Mouse (Mus musculus) neural tube, embryonic 14.5 days (tissue): Measurements from ENCODE around the gene Mdc1. TPM values are rescaled to one million over a fixed set of nuclear protein-coding genes. Genes with fewer than 3 reads are reported as not detected.
A peak's percentile ranks its signal among the peaks of the same experiment; 100 is the strongest.

Experiments
- ATAC-seq: fragments of 200-750 bp; cut with Nextera tagmentation; 2 replicates; pipeline ENCODE4 v1.8.0; 2017; ENCODE audit warnings: low read depth, mild to moderate bottlenecking, moderate TSS enrichment, moderate library complexity
- H3K27ac ChIP-seq: fragments of 300-500 bp; sonication (generic); 2 replicates; pipeline ENCODE4 v1.5.1; 2014; ENCODE audit warnings: low read depth, mild to moderate bottlenecking, control low read depth, low read length, moderate library complexity, mixed read lengths
- H3K27me3 ChIP-seq: fragments of 300-500 bp; sonication (generic); 2 replicates; pipeline ENCODE4 v1.6.1; 2014; ENCODE audit warnings: low read length; ENCODE audit not compliant: control insufficient read depth, insufficient read depth
- H3K36me3 ChIP-seq: fragments of 300-500 bp; sonication (generic); 2 replicates; pipeline ENCODE4 v1.6.1; 2014; ENCODE audit warnings: low read length, mixed read lengths; ENCODE audit not compliant: control insufficient read depth, insufficient read depth
- H3K4me1 ChIP-seq: fragments of 300-500 bp; sonication (generic); 2 replicates; pipeline ENCODE4 v1.6.1; 2014; ENCODE audit warnings: low read length; ENCODE audit not compliant: control insufficient read depth, insufficient read depth
- H3K4me2 ChIP-seq: fragments of 300-500 bp; sonication (generic); 2 replicates; pipeline ENCODE4 v1.6.1; 2014; ENCODE audit warnings: mild to moderate bottlenecking, low read depth, low read length, control low read depth
- H3K4me3 ChIP-seq: fragments of 300-500 bp; sonication (generic); 2 replicates; pipeline ENCODE4 v1.5.1; 2014; ENCODE audit warnings: low read depth, low read length, control low read depth, mixed read lengths
- H3K9ac ChIP-seq: fragments of 300-500 bp; sonication (generic); replicated peaks from 2 replicates; pipeline ENCODE4 v1.6.1; 2014; ENCODE audit warnings: low read depth, mild to moderate bottlenecking, control low read depth, low read length, mixed read lengths
- H3K9me3 ChIP-seq: fragments of 300-500 bp; sonication (generic); 2 replicates; pipeline ENCODE4 v1.6.1; 2016; ENCODE audit warnings: low read length; ENCODE audit not compliant: control insufficient read depth
- WGBS: fragments of 180-500 bp; shearing (Covaris S2); extraction: QIAGEN DNeasy Blood & Tissue Kit; methylation state at CpG from one replicate; pipeline ENCODE4 v1.1.7; 2014; 5-methylcytosine and 5-hydroxymethylcytosine counted together
- polyA plus RNA-seq: library from polyadenylated mRNA; unstranded; fragments of >200 nt; fragmentation: Nextera tagmentation; extraction: Ambion mirVana; gene quantifications from 2 replicates; pipeline ENCODE4 v1.2.1, GENCODE M21; 2014

Mdc1 gene
- polyA plus RNA-seq, 1 experiment from 2014 or later: 8.5 TPM

DNA sequence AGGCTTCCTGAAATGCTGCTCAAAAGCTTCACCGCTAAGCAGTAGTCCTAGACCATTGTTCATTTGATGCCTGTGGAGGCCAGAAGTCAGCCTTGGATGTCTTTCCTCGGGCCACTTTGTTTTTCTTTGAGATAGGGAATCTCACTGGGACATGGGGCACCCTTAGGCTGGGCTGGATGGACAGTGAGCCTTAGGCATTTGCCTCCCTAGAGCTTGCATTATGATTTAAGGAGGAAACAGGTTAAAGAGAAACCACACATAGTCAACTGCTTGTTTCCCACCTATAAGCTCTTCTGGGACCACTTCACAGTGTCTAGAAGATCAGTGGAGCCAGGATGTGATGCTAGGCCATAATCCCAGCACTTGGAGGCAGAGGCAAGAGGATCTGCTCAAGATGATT, 18.5 kb downstream of the Mdc1 start:
- 68% methylated on average over 2 of the region's 2 CpGs for WGBS
- H3K4me3 ChIP-seq: no peak overlapping the region
- peaks cover 5% of the 10 kb centered on the region; the same call in 1 of the 2 replicates for H3K4me1 ChIP-seq
- H3K9me3 ChIP-seq: no peaks in the 10 kb centered on the region
- ATAC-seq: no peak
- no peak overlapping the region for H3K4me2 ChIP-seq
- H3K36me3 ChIP-seq: peaks cover 8% of the 10 kb centered on the region; the same call in 1 of the 2 replicates
- H3K9ac ChIP-seq: no peak overlapping the region
- H3K27ac ChIP-seq: no peak overlapping the region
- H3K27me3 ChIP-seq: no peaks in the 10 kb centered on the region

DNA sequence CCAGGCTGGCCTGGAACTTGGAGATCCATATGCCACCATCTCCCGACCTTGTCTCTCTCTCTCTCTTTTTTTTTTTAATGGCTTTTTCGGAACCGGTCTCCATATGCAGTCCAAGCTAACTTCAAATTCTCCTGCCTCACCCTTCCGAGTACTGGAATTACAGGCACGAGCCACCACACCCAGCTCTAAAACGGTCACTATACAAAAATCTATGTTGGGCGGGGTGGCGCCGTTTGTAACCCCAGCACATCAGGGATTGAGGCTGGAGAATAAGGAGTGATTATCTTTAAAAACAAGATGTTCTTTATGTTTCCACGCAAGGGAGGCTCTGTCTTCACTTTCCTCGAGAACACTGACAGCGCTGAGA, 19.5 kb downstream of the Mdc1 start:
- Histone ChIP-seq H3K4me3 (peak overlapping the region; percentile 52), H3K4me2 (peak overlapping the region; percentile 68), H3K27me3 (no peaks in the 10 kb centered on the region), H3K9me3 (no peaks in the 10 kb centered on the region), H3K4me1 (peaks cover 8% of the 10 kb centered on the region; the same call in 1 of the 2 replicates), H3K27ac (peak overlapping the region; percentile 89), H3K36me3 (peaks cover 8% of the 10 kb centered on the region; the same call in 1 of the 2 replicates), H3K9ac (peak overlapping the region; percentile 50)
- 5% methylated on average over 12 of the region's 12 CpGs for WGBS
- ATAC-seq: no peak

DNA sequence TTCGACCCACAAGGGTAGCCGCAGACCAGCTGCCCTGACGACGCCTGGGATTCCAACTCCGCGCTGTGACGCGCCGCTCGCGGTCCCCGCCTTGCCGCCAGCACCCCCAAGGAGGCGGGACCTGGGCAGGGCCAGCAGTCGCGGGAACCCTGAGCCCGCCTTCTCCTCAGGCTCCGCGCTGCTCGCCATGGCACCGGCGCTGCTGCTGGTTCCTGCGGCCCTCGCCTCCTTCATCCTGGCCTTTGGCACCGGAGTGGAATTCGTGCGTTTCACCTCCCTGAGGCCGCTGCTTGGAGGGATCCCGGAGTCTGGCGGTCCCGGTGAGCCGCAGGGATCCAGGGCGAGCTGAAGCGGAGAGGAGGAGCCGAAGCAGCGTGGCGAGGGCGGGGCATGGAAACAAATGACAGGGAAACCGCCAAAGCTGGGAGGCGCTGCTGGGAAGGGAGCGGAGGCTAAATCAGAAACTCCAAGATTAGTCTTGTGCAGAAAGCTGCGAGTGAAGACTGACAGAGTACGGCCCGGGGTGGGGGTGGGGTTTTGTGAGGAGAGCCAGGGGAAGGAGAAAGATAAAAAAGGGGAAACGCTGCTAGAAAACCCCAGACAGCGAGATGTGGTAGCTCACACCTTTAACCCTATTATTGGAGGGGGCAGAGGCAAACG, 20.0 kb downstream of the Mdc1 start, which contains the start of gene Nrm:
Nrm (plus strand) TSS at position 121 of the 660 bp plus-strand sequence.
- H3K4me1 ChIP-seq: peaks cover 8% of the 10 kb centered on the region; the same call in 1 of the 2 replicates
- no peaks in the 10 kb centered on the region for H3K27me3 ChIP-seq
- peak within 1 kb of the TSS; percentile 89 for H3K27ac ChIP-seq
- H3K36me3 ChIP-seq: peaks cover 8% of the 10 kb centered on the region; the same call in 1 of the 2 replicates
- ATAC-seq: peak; percentile 90
- H3K4me2 ChIP-seq: peak within 1 kb of the TSS; percentile 68
- H3K9me3 ChIP-seq: no peaks in the 10 kb centered on the region
- WGBS: under 1% methylated on average over 47 of the region's 47 CpGs
- peak within 1 kb of the TSS; percentile 52 for H3K4me3 ChIP-seq
- H3K9ac ChIP-seq: peak within 1 kb of the TSS; percentile 50

DNA sequence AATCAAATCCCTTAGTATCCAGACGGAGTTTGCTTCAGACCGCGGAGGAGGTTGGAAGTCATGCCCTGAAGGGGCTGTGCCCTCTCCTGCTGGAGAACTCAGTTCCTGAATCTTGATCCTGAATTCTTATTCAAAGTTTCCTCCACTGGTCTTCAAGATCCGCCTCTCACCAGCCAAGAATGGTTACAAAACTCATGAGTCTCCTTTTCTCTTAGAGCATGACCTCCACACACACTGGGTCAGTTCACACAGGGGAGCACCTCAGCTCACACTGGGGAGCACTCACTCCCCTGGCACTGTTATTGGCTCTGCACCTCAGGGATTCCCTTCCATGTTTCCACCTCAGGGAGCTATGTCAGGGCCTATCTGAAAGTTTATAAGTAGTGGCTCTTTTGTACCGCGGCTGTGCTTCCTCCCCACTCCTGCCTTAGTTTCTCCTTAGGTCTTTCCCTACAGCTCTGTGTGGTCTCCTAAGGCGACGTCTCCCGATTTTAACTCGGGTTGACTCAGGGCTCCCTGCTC, 23.6 kb downstream of the Mdc1 start:
- peak overlapping the region; percentile 78 for H3K4me3 ChIP-seq

DNA sequence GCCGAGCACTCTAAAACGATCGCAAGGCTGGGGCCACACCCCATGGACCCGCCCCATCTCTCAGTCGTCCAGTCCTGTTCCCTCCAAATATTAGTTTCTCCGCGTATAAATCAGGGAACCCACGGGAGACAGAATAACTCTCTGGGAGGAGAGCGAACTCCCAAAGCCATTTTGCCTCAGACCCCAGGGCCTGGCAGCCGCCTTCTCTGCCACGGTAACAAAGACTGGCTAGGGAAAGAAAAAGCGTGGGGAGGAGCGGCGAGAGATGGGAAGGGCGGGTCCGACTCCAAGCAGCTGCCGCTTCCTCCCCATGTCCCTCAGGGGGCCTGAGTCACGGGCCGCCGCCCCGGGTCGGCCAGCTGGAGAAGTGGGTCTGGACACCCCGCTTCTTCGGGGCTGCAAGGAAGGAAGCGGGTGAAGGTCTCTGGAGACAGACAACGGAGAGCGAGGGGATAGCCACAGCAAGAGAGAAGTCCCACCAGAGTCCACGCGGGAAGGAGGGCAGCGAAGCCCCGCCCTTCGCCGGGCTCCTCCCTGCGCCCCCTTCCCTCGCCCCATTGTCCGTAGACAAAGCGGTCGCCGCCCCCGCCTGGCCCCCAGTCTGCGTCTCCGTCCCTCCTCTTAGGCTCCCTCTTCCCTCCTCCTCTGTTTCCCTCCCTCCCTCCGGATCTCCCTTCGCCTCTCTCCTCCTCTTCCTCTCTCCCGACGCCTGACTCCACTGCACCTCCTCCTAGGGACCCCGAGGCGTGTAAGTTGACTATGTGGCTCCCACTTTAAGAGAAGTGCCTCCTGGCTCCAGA, 24.4 kb downstream of the Mdc1 start, which contains the start of gene Ppp1r18:
Ppp1r18 (plus strand) TSS at position 113 of the 800 bp plus-strand sequence.
- Histone ChIP-seq H3K9ac (peak within 1 kb of the TSS; percentile 91), H3K9me3 (no peaks in the 10 kb centered on the region), H3K4me3 (peak within 1 kb of the TSS; percentile 78), H3K27ac (peak within 1 kb of the TSS; percentile 96), H3K36me3 (no peaks in the 10 kb centered on the region), H3K27me3 (no peaks in the 10 kb centered on the region), H3K4me1 (peaks cover 35% of the 10 kb centered on the region), H3K4me2 (peak within 1 kb of the TSS; percentile 94)
- under 1% methylated on average over 44 of the region's 48 CpGs for WGBS
- peak; percentile 69 for ATAC-seq

More for the DNA sequence above, 23.6 kb downstream of the Mdc1 start:
- Histone ChIP-seq H3K27ac (peak overlapping the region; percentile 96), H3K9ac (peak overlapping the region; percentile 91), H3K4me1 (peaks cover 27% of the 10 kb centered on the region), H3K27me3 (no peaks in the 10 kb centered on the region), H3K36me3 (no peaks in the 10 kb centered on the region), H3K4me2 (peak overlapping the region; percentile 94), H3K9me3 (no peaks in the 10 kb centered on the region)
- 23% methylated on average over 10 of the region's 10 CpGs for WGBS
- ATAC-seq: no peak

DNA sequence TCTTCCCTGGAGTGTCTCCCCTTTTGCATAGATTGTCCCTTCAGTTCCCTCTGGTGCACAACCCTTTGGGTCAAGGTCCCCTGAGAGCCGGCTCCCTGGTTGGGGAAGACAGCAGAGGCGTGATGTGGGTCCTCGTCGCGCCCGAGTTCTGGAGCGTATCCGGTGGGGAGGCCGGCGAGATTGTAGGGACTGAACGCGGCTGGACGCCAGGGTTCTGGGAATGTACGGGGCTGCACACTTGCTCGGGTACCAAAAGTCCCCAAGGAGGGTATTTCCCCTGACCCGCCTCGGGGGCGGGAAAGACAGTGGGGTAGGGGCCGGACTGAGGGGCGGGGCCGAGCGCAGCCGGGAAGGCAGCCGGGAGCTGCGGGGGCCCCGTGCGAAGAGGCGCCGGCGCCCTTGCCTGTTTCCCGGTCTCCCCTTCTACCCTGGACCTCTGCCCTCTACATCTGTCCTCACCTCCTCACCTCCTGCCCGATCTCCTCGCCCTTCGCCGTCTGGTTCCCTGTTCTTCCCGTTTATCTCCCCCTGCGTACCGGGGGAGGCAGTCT, 25.0 kb downstream of the Mdc1 start:
- peak overlapping the region; percentile 94 for H3K4me2 ChIP-seq
- no peaks in the 10 kb centered on the region for H3K9me3 ChIP-seq
- H3K36me3 ChIP-seq: no peaks in the 10 kb centered on the region
- H3K4me1 ChIP-seq: peaks cover 38% of the 10 kb centered on the region
- peak overlapping the region; percentile 96 for H3K27ac ChIP-seq
- ATAC-seq: peak; percentile 35
- H3K9ac ChIP-seq: peak overlapping the region; percentile 91
- peak overlapping the region; percentile 78 for H3K4me3 ChIP-seq
- H3K27me3 ChIP-seq: no peaks in the 10 kb centered on the region
- under 1% methylated on average over 34 of the region's 38 CpGs for WGBS

DNA sequence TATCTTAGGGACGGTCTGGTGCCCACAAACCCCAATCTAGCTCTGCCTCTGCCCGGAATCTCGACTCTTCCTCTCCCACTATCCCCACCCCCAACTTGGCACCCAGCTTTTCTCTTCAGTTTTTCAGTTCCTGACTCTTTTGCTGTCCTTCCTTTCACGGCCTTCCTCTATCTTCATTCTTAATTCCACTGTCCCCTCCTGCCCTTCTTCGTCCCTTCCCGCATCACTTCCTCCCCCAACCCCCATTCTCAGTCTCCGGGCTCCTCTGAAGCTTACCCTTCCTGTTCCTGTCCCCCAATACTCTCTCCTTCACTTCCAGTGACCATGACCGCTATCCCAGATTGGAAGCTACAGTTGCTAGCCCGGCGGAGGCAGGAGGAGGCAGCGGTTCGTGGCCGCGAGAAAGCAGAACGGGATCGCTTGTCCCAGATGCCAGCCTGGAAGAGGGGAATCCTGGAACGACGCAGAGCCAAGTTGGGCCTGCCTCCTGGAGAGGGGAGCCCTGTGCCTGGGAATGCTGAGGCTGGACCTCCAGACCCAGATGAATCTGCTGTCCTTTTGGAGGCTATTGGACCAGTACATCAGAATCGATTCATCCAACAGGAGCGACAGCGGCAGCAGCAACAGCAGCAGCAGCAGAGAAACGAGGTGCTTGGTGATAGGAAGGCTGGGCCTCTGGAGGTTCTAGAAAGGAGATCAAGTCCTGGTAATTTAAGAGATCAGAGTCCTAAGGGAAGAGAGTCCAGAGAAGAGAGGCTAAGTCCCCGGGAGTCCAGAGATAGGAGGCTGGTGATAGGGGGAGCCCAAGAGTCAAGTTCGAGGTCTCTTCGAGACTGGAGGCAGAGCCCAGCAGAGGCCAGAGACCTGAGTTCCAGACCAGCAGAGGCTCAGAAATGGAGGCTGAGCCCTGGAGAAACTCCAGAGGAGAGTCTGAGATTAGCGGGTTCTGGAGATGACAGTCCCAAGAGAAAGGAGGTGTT, 25.9 kb downstream of the Mdc1 start:
- no peaks in the 10 kb centered on the region for H3K27me3 ChIP-seq
- peak overlapping the region; percentile 78 for H3K4me3 ChIP-seq
- peak overlapping the region; percentile 91 for H3K9ac ChIP-seq
- peaks cover 40% of the 10 kb centered on the region for H3K4me1 ChIP-seq
- no peaks in the 10 kb centered on the region for H3K9me3 ChIP-seq
- no peak for ATAC-seq
- peak overlapping the region; percentile 96 for H3K27ac ChIP-seq
- WGBS: 8% methylated on average over 26 of the region's 26 CpGs
- no peaks in the 10 kb centered on the region for H3K36me3 ChIP-seq
- peak overlapping the region; percentile 94 for H3K4me2 ChIP-seq
